In the genomic region with DNA sequence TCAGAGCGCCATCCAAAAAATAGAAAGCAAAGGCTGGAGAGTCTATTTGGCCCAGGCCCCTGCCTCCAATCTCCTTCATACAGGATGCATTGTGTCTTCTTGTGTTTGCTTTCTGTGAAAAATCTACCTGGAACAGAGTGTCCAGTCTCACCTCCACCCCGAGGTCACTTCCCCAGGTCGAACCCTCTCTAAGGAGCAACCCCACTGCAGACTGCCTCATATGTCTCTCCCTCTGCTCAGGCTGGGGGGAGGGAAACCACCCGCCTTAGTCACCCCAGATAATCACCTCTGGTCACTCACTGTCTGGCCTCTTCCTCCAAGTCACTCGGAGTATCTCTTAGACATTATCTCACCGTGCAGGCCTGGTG, we compare ENCODE assay signal across 12 mouse cellular contexts. TPM values are rescaled to one million over a fixed set of nuclear protein-coding genes. Genes with fewer than 3 reads are reported as not detected.
DNase-seq lines count a peak whose midpoint lies in the region; ATAC-seq and TF ChIP-seq lines count a peak whose summit lies in the region.
"Had no signal": no experiment of that assay in that cellular context is flagged by ENCODE, and none has a peak within 500 bp of the region (broad histone marks: within the 10 kb centered on the region; RNA-seq: fewer than 3 reads in every experiment).

No protein-coding gene starts in this region.

- TF ChIP-seq EP300 in heart, postnatal 0 days (IDR thresholded peaks at IDR 0.05; ENCODE audit: low read depth): no peak

- 27% methylated on average over 6 of the region's 6 CpGs for WGBS in heart, postnatal 0 days
- 43% methylated on average over 6 of the region's 6 CpGs for WGBS in forebrain, embryonic 14.5 days
- WGBS in limb, embryonic 13.5 days: 43% methylated on average over 6 of the region's 6 CpGs

- ATAC-seq in heart, postnatal 0 days (ENCODE audit: insufficient read depth, low read depth): no peak
- ATAC-seq in forebrain, embryonic 14.5 days: no peak
- 0 out of 2 replicates have a peak, but pooled peaks have one; percentile 10 for ATAC-seq in limb, embryonic 13.5 days (ENCODE audit: low FRiP score, low read depth)

- H3K4me2 ChIP-seq in heart, postnatal 0 days (ENCODE audit: low read depth, low read length): no peak overlapping the region
- H3K4me2 ChIP-seq in forebrain, embryonic 14.5 days (ENCODE audit: low read length): peak overlapping the region; percentile 26; the same call in 1 of the 2 replicates
- H3K4me2 ChIP-seq in limb, embryonic 13.5 days (replicated peaks): peak overlapping the region; percentile 58

- H3K4me1 ChIP-seq in heart, postnatal 0 days (ENCODE audit: control insufficient read depth, insufficient read depth): peaks cover 5% of the 10 kb centered on the region; the same call in 1 of the 2 replicates
- 0 out of 2 replicates have a peak, but pooled peaks cover 3% of the 10 kb centered on the region for H3K4me1 ChIP-seq in forebrain, embryonic 14.5 days (ENCODE audit: control insufficient read depth, insufficient read depth, low read length)
- H3K4me1 ChIP-seq in limb, embryonic 13.5 days: peaks cover 7% of the 10 kb centered on the region; the same call in 1 of the 2 replicates

- 0 out of 2 replicates have a peak overlapping the region, but pooled peaks have one; percentile 17 for H3K4me3 ChIP-seq in heart, postnatal 0 days (ENCODE audit: low read depth, low read length)
- 0 out of 2 replicates have a peak overlapping the region, but pooled peaks have one; percentile 2 for H3K4me3 ChIP-seq in forebrain, embryonic 14.5 days (ENCODE audit: low read depth, low read length)
- 0 out of 2 replicates have a peak overlapping the region, but pooled peaks have one; percentile 24 for H3K4me3 ChIP-seq in limb, embryonic 13.5 days

- H3K27ac ChIP-seq in heart, postnatal 0 days (ENCODE audit: low read depth): no peak overlapping the region
- H3K27ac ChIP-seq in forebrain, embryonic 14.5 days (ENCODE audit: low read depth, low read length): no peak overlapping the region
- H3K27ac ChIP-seq in limb, embryonic 13.5 days: no peak overlapping the region

- peaks cover 22% of the 10 kb centered on the region; the same call in 1 of the 2 replicates for H3K27me3 ChIP-seq in heart, postnatal 0 days (ENCODE audit: control insufficient read depth, insufficient read depth, low read length)
- no peaks in the 10 kb centered on the region for H3K27me3 ChIP-seq in forebrain, embryonic 14.5 days (replicated peaks; ENCODE audit: control insufficient read depth, insufficient read depth, low read length)
- H3K27me3 ChIP-seq in limb, embryonic 13.5 days: no peaks in the 10 kb centered on the region

- no peak for TF ChIP-seq CTCF in heart, postnatal 0 days (IDR thresholded peaks at IDR 0.05; ENCODE audit: low read depth)

- no peak for DNase-seq in heart, postnatal 0 days (ENCODE audit: low spot score)
- no peak for DNase-seq in heart, postnatal 4 days
- peak; percentile 23 for DNase-seq in 416B (ENCODE audit: low read depth)
- DNase-seq in forebrain, embryonic 14.5 days (ENCODE audit: low spot score): no peak
- no peak for DNase-seq in spleen, postnatal 4 days (ENCODE audit: low spot score in 2 of 2)
- DNase-seq in spleen, adult 12 weeks (ENCODE audit: low spot score): no peak
- no peak for DNase-seq in lung, postnatal 4 days

- H3K9me3 ChIP-seq in heart, postnatal 0 days (replicated peaks; ENCODE audit: control insufficient read depth, low read length): no peaks in the 10 kb centered on the region
- no peaks in the 10 kb centered on the region for H3K9me3 ChIP-seq in forebrain, embryonic 14.5 days (replicated peaks; ENCODE audit: control insufficient read depth, low read length)
- no peaks in the 10 kb centered on the region for H3K9me3 ChIP-seq in limb, embryonic 13.5 days

- H3K36me3 ChIP-seq in heart, postnatal 0 days (replicated peaks; ENCODE audit: control insufficient read depth, insufficient read depth, low read length): no peaks in the 10 kb centered on the region
- no peaks in the 10 kb centered on the region for H3K36me3 ChIP-seq in forebrain, embryonic 14.5 days (ENCODE audit: control insufficient read depth, insufficient read depth, low read length)
- H3K36me3 ChIP-seq in limb, embryonic 13.5 days: no peaks in the 10 kb centered on the region

- H3K9ac ChIP-seq in heart, postnatal 0 days (replicated peaks; ENCODE audit: low read depth, low read length): no peak overlapping the region
- no peak overlapping the region for H3K9ac ChIP-seq in forebrain, embryonic 14.5 days (ENCODE audit: low read length)
- H3K9ac ChIP-seq in limb, embryonic 13.5 days: no peak overlapping the region

RNA-seq across cellular contexts. Expression of a gene that starts 29.0 kb away (rescaled TPM):
- not detected in 2 replicates for total RNA-seq in heart, postnatal 0 days (2014; rRNA removed; ENCODE audit: low replicate concordance)
- not detected in 2 replicates for polyA plus RNA-seq in heart, postnatal 0 days (2015; fragmentation: Nextera tagmentation; extraction: Ambion mirVana)
- not detected for total RNA-seq in heart, postnatal 4 days (2021)
- polyA plus RNA-seq in forebrain, embryonic 14.5 days (2014; fragmentation: Nextera tagmentation; extraction: Ambion mirVana): not detected in 2 replicates
- polyA plus RNA-seq in limb, embryonic 13.5 days (2015; fragmentation: Nextera tagmentation; extraction: Ambion mirVana): 0.15 and 0.27 TPM in 2 replicates
- total RNA-seq: gastrocnemius, adult 18-20 months; left cerebral cortex, postnatal 10 days had no signal
- polyA plus RNA-seq: cortical plate, adult 2 months; kidney, embryonic 14.5 days had no signal
